Mouse (Mus musculus) macrophage (primary cell): Measurements from ENCODE around the gene Olfr825. TPM values are rescaled to one million over a fixed set of nuclear protein-coding genes. Genes with fewer than 3 reads are reported as not detected.
"Not testable (repeated sequence)": the region's sequence is repeated elsewhere in the genome, so short reads cannot be mapped to it uniquely, and the experiment has no call there.

Experiments used
- H3K27ac ChIP-seq: fragments of 350-480 bp; formaldehyde crosslinking; 2 replicates; pipeline ENCODE4 v1.9.0; 2021
- H3K36me3 ChIP-seq: fragments of 350-480 bp; formaldehyde crosslinking; 2 replicates; pipeline ENCODE4 v1.9.0; 2021; ENCODE audit errors: inconsistent target
- H3K4me3 ChIP-seq: fragments of 350-480 bp; formaldehyde crosslinking; 2 replicates; pipeline ENCODE4 v1.9.0; 2021; ENCODE audit errors: inconsistent target
- H3K79me2 ChIP-seq: fragments of 350-480 bp; formaldehyde crosslinking; 2 replicates; pipeline ENCODE4 v1.9.0; 2021; ENCODE audit errors: inconsistent target
- WGBS: methylation state at CpG from one replicate; pipeline ENCODE4 v1.1.7; 2026; ENCODE audit warnings: inconsistent platforms; ENCODE audit not compliant: missing documents; 5-methylcytosine and 5-hydroxymethylcytosine counted together
- polyA plus RNA-seq: library from polyadenylated mRNA; stranded (reverse); fragments of 250-400 nt; gene quantifications from 3 replicates; pipeline ENCODE4 v1.2.4, GENCODE M21; 2018; ENCODE audit warnings: inconsistent platforms
- total RNA-seq, 78 experiments: library from RNA; depleted of rRNA; stranded (reverse); fragments of 250-400 nt; gene quantifications; 1 replicate in 9 of 78; 2 replicates in 24 of 78; 3 replicates in 43 of 78; 4 replicates in 2 of 78; pipeline ENCODE4 v1.2.4; 2018; ENCODE audit warnings: inconsistent platforms in 56 of 78

Gene Olfr825
- not detected for total RNA-seq (2018; cell fraction: chromatin; rRNA removed)
- not detected for total RNA-seq (2018; cell fraction: cytosol; rRNA removed)
- not detected for total RNA-seq (2018; cell fraction: nucleus; rRNA removed)
- polyA plus RNA-seq: not detected in 3 replicates

DNA sequence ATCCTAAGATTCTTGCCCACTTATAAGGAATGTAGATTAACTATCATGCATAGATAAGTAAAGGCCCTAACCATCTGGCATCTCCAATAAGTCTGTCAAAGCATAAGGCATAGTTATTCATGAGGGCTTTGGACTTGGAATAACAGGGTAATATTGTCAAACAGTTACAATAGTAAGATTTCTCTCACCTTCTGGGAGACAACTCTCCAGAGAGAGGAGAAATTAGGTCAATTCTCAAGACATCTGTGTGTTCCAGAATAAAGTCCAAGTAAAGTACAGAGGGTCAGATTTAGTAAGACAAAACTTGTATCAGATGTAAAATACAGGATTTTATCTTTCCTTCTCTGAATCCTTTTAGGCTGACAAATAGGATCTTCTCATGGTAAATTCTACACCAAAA, at the start of gene Olfr825:
Gene Olfr825, minus strand, starts transcription at position 101 of the 400 bp plus-strand sequence.
- no peaks in the 10 kb centered on the region for H3K36me3 ChIP-seq
- H3K27ac ChIP-seq: no peak within 1 kb of the TSS
- no peaks in the 10 kb centered on the region for H3K79me2 ChIP-seq
- H3K4me3 ChIP-seq: no peak within 1 kb of the TSS

DNA sequence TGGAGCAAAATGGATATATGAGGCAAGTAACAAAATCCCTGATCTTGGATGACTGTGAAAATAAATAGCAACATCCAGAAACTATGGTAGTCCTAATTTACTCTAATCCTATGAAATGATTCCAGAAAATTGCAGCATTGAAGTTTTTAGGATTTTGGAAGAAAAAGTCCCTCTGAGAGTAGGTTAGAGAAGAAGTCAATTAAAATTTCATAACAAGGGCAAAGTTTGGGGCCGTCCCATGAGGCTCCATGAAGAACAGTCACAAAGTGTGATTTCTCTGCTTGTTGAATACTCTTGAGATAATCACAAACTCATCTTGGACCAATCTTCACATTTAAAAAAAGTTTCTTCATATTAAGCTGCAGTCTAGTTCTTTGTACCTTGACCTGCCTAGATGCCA, 47.7 kb upstream of the Olfr825 start, which contains the start of gene Olfr827:
Gene Olfr827, minus strand, starts transcription at position 101 of the 400 bp plus-strand sequence.
- H3K27ac ChIP-seq: no peak within 1 kb of the TSS
- H3K36me3 ChIP-seq: no peaks in the 10 kb centered on the region
- no peaks in the 10 kb centered on the region for H3K79me2 ChIP-seq
- no peak within 1 kb of the TSS for H3K4me3 ChIP-seq
- WGBS: 64% methylated on average over 1 of the region's 1 CpGs

DNA sequence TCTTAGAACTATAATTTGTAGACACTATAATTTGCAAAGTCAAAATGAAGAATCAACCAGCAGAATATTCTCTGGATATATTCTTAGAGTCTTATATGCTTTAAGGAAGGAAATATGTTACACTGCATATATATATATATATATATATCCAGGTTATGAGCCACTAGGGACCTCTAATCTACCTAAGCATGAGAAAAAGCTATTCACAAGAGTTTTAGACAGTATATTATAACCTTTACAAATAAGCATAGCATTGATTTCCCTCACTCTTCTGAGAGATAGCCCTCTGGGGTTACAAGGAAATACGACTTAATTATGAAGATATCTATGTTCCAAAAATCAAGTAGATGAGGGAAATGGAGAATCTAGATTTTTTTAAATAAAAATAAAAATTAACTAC, 17.5 kb upstream of the Olfr825 start, which contains the start of gene Olfr826:
Gene Olfr826, minus strand, starts transcription at position 101 of the 400 bp plus-strand sequence.
- no peaks in the 10 kb centered on the region for H3K36me3 ChIP-seq
- H3K79me2 ChIP-seq: no peaks in the 10 kb centered on the region
- H3K4me3 ChIP-seq: no peak within 1 kb of the TSS
- no peak within 1 kb of the TSS for H3K27ac ChIP-seq
- WGBS: 92% methylated on average over 1 of the region's 1 CpGs

DNA sequence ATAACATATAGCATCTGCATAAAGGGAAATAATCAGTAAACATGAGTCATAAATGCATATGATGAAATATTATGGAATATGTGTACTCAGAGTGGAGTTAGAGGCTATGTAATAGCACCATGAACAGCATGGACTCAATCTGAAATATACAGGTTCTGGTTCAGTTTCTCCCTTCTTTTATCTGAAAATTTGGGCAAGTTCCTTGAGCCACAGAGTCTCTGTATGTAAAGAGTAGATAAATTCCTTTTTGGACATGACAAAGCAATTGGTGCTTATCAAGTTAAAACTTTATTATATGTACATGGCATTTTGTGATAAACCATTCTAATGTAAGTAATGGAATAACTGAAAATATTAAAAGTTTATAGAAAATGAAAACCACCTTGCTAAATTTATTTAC, 1.4 kb downstream of the Olfr825 start:
- Histone ChIP-seq H3K79me2 (no peaks in the 10 kb centered on the region), H3K27ac (no peak overlapping the region), H3K4me3 (no peak overlapping the region), H3K36me3 (no peaks in the 10 kb centered on the region)

DNA sequence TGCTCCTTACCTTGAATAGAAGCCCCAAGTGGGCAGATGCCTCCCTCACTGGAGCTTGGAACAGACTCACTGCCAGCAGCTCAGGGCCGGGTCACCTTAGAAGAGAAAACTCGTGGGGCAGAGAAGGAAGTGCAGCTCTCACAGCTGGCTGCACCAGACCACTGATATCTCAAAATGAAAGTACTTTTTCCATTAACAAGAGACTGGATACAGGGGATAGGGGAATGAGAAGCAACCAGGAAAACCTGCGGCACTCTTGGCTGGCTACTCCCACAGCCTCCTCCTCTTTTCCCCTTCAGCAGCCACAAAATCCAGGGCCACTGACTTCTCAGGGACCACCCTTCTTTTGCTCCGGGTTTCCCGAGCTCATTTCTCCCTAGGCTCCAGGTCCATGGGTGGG, 22.4 kb downstream of the Olfr825 start:
- 72% methylated on average over 5 of the region's 5 CpGs for WGBS
- no peaks in the 10 kb centered on the region for H3K79me2 ChIP-seq
- no peaks in the 10 kb centered on the region for H3K36me3 ChIP-seq
- no peak overlapping the region for H3K27ac ChIP-seq
- no peak overlapping the region for H3K4me3 ChIP-seq

DNA sequence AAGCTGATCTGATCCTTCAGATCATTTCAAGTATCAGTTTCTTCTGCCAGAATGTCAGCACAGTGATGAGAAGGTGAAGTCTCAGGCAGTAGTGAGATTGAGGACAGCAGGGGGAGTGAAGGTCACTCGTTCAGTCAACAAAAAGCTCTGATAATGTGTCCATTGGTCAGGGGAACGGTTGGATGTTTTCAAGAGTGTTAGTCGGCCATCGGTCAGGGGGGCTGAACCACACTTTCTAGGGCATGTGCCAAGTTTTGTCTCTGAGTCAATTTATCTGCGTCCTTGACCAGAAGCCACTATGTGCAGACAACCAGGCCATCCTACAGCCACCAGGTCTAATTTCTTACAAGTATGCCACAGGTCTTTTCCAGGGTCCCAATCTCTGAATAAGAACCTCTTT, 24.1 kb downstream of the Olfr825 start:
- not testable (repeated sequence) for H3K79me2 ChIP-seq, H3K4me3 ChIP-seq, H3K36me3 ChIP-seq, H3K27ac ChIP-seq
- 79% methylated on average over 5 of the region's 5 CpGs for WGBS

DNA sequence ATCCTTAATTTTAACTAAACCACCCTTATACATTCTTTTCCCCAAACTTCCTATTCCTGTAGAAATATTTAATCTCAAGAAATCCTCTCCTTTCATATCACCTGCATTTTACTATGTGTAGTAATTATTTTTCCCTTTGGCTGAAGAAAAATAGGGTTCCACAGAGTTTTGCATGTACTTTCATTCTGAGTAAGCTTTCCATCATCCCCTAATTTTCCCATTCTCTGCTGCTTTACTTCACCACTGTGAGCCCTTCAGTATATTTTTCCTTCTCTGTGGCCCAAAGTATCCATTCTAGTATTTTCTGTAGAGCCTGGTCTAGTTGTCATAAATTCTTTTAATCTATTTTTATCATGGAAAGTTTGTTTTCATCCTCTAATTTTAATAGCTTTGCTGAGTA, 31.8 kb downstream of the Olfr825 start:
- no peaks in the 10 kb centered on the region for H3K36me3 ChIP-seq
- H3K79me2 ChIP-seq: no peaks in the 10 kb centered on the region
- H3K27ac ChIP-seq: no peak overlapping the region
- no peak overlapping the region for H3K4me3 ChIP-seq

DNA sequence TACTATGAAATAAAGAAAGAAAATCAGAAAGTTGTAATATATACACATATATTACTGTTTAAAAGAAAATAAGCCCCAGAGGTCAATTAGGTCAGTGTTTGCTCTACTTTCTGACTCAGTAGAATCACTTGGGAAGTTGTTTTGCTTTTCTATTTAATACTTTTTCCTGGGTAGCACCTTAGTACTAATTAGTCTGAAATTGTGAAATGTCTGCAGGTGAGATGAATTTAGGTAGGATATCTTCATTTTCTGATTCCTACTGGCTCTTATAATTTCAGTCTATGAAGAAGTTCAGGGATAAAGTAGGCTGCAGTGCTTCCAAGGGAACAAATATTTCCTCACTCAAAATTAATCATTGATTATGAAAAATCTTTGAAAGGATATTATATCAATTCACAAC, 36.7 kb downstream of the Olfr825 start, which contains the start of gene Olfr824:
Gene Olfr824, minus strand, starts transcription at position 101 of the 400 bp plus-strand sequence.
- not testable (repeated sequence) for H3K36me3 ChIP-seq, H3K79me2 ChIP-seq, H3K27ac ChIP-seq, H3K4me3 ChIP-seq

DNA sequence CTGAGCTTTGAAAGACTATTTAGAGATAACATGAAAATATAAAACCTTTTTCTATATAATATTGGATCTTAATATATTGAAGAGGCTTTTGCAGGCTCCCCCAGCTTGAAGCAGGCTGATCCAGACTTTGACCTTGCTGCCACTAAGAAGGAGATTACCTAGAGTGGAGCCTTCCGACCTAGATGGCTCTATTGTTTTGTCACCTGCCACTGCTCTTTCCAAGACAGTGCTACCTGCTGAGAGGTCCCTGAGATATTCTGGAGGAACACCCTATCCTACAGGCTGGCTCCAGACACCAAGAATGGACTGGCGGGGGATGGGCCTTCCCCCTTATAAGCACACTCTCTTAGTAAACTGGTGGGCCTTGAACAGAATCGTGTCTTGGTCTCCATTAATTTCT, 50.5 kb downstream of the Olfr825 start:
- H3K36me3 ChIP-seq, H3K27ac ChIP-seq, H3K79me2 ChIP-seq, H3K4me3 ChIP-seq: not testable (repeated sequence)
- WGBS: 68% methylated on average over 3 of the region's 3 CpGs

DNA sequence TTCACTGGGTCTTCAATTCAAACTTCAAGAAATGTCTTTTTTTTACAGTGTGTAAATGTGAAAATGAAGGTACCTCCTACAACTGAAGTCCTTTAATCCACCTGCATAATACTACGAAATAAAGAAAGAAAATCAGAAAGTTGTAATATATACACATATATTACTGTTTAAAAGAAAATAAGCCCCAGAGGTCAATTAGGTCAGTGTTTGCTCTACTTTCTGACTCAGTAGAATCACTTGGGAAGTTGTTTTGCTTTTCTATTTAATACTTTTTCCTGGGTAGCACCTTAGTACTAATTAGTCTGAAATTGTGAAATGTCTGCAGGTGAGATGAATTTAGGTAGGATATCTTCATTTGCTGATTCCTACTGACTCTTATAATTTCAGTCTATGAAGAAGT, 51.3 kb downstream of the Olfr825 start, which contains the start of gene Olfr823:
Gene Olfr823, minus strand, starts transcription at position 101 of the 400 bp plus-strand sequence.
- H3K27ac ChIP-seq, H3K79me2 ChIP-seq, H3K4me3 ChIP-seq, H3K36me3 ChIP-seq: not testable (repeated sequence)
- WGBS: no CpG with 5 or more reads among the region's 1 CpGs

Other genes with a start within 250 kb of the Olfr825 start
- not detected in 3 replicates for gene Olfr818, start 217.7 kb downstream of the Olfr825 start, polyA plus RNA-seq
- not detected in 3 replicates for gene Olfr819, start 199.5 kb downstream of the Olfr825 start, polyA plus RNA-seq
- gene Olfr247, start 190.6 kb downstream of the Olfr825 start, polyA plus RNA-seq: not detected in 3 replicates
- gene Gm10310, start 181.7 kb downstream of the Olfr825 start, polyA plus RNA-seq: not detected in 3 replicates
- gene Olfr820, start 154.1 kb downstream of the Olfr825 start, polyA plus RNA-seq: not detected in 3 replicates
- not detected in 3 replicates for gene Olfr821, start 136.4 kb downstream of the Olfr825 start, polyA plus RNA-seq
- not detected in 3 replicates for gene Olfr822, start 95.6 kb downstream of the Olfr825 start, polyA plus RNA-seq
- not detected in 3 replicates for gene Olfr823, start 51.4 kb downstream of the Olfr825 start, polyA plus RNA-seq
- gene Olfr824, start 36.8 kb downstream of the Olfr825 start, polyA plus RNA-seq: not detected in 3 replicates
- not detected in 3 replicates for gene Olfr826, start 17.4 kb upstream of the Olfr825 start, polyA plus RNA-seq
- gene Olfr827, start 47.6 kb upstream of the Olfr825 start, polyA plus RNA-seq: not detected in 3 replicates
- gene Neurod4, start 113.5 kb upstream of the Olfr825 start, polyA plus RNA-seq: not detected in 3 replicates
- gene Tespa1, start 156.1 kb upstream of the Olfr825 start, polyA plus RNA-seq: 0.16 TPM in 1 of 3 replicates, not detected in the others
- gene Vmn2r84, start 227.6 kb upstream of the Olfr825 start, polyA plus RNA-seq: not detected in 3 replicates